Mouse (Mus musculus) C2C12 (cell line): ENCODE results near the gene Proca1.

Source experiments
- CEBPB ChIP-seq: IDR thresholded peaks from one replicate; pipeline ENCODE4 v1.6.1; 2011; ENCODE audit warnings: low read depth, mild to moderate bottlenecking, control low read depth, moderate library complexity
- CTCF ChIP-seq: IDR thresholded peaks from one replicate; pipeline ENCODE4 v1.5.1; 2011; ENCODE audit not compliant: control insufficient read depth, insufficient read depth, insufficient read length
- MYOD1 ChIP-seq: IDR thresholded peaks from one replicate; pipeline ENCODE4 v1.6.1; 2011; ENCODE audit warnings: low read depth; ENCODE audit not compliant: control insufficient read depth, insufficient read length

DNA sequence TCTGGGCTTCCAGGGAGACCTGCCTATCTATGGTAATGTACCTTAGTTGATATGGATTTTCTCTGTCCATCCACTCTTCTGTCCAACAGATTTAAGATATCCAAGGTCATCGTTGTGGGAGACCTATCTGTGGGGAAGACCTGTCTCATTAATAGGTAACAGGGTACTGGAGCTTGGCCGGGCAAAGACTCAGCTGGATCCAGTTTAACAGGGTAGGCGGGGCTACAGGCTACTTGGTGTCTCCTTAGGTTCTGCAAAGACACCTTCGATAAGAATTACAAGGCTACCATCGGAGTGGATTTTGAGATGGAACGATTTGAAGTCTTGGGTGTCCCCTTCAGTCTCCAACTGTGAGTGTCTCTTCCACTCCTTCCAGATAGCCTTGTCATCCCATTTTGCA is 3.2 kb upstream of the Proca1 start:
- TF ChIP-seq CTCF (no peak), CEBPB (no peak), MYOD1 (no peak)
